Mouse (Mus musculus) forebrain, embryonic 10.5 days (tissue): ENCODE results near the gene Tmtc3. TPM values are rescaled to one million over a fixed set of nuclear protein-coding genes. Genes with fewer than 3 reads are reported as not detected.

ENCODE experiments used
- DNase-seq: peaks from one replicate; pipeline ENCODE4 v3.0.0-alpha.2; 2017; ENCODE audit warnings: low spot score; ENCODE audit errors: extremely low spot score
- H3K27ac ChIP-seq: fragments of 300-500 bp; sonication (generic); 2 replicates; pipeline ENCODE4 v1.5.1; 2016; ENCODE audit warnings: mild to moderate bottlenecking
- H3K27me3 ChIP-seq: fragments of 300-500 bp; sonication (generic); 2 replicates; pipeline ENCODE4 v1.6.1; 2016; ENCODE audit warnings: mild to moderate bottlenecking; ENCODE audit not compliant: poor library complexity, severe bottlenecking
- H3K36me3 ChIP-seq: fragments of 300-500 bp; sonication (generic); replicated peaks from 2 replicates; pipeline ENCODE4 v1.6.1; 2016; ENCODE audit warnings: mild to moderate bottlenecking, moderate library complexity
- H3K4me1 ChIP-seq: fragments of 300-500 bp; sonication (generic); 2 replicates; pipeline ENCODE4 v1.6.1; 2016
- H3K4me3 ChIP-seq: fragments of 300-500 bp; sonication (generic); 2 replicates; pipeline ENCODE4 v1.5.1; 2016; ENCODE audit warnings: mild to moderate bottlenecking, moderate library complexity
- H3K9me3 ChIP-seq: fragments of 300-500 bp; sonication (generic); 2 replicates; pipeline ENCODE4 v1.6.1; 2016; ENCODE audit warnings: mild to moderate bottlenecking, moderate library complexity
- WGBS: fragments of 180-500 bp; shearing (Covaris S2); methylation state at CpG from one replicate; pipeline ENCODE4 v1.1.7; 2016; 5-methylcytosine and 5-hydroxymethylcytosine counted together
- polyA plus RNA-seq: library from polyadenylated mRNA; unstranded; fragments of >200 nt; fragmentation: Nextera tagmentation; extraction: Ambion mirVana; gene quantifications from 2 replicates; pipeline ENCODE4 v1.2.1, GENCODE M21; 2016

The Tmtc3 gene
- 20.6 and 22.9 TPM in 2 replicates for polyA plus RNA-seq

DNA sequence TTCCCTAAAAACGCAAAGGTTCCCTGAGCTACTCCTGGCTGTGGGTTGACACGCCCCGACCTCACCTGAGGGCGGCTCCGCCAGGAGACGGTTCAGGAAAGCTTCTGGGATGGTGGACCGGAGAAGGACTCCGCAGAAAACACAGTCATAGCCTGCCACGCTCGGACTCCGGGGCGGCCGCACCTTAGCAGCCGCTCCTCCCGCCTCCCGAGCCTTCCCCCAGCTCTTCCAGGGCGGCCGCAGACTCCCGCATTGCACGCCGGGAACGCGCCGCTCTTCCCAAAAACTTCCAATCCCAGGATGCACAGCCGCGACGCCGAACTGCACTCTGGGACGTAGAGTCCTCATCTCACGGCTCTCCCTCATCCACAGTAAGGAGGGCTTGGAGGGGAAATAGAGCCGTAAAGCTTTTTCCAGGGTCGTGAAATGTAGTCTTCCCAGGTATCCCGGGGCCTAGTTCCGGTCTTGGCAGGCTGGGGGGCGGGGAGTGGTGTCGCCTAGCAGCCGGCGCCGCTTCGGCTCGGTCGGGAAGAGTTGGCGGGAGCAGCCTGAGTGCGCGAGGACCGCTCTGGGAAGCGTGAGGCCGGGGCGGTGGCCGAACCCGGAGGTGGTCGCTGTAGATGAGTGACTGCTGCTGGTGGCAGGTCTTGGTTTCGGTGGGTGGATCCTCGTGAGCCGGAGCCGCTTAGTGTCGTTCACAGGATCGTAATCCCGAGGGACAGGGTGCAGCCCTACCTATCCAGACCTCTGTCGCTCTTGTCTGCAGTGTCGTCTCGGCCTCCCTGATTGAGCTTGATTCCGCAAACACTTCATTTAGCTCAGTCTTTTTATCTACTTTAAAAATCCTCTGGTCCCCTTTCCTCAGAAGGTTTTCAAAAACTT, at the start of gene Tmtc3, which contains the start of gene Cep290:
TSS of gene Tmtc3 (minus strand) at position 254 of the 882 bp plus-strand sequence.
TSS of gene Cep290 (plus strand) at position 462 of the 882 bp plus-strand sequence.
- Histone ChIP-seq H3K27ac (peak within 1 kb of the TSS; percentile 90), H3K9me3 (no peaks in the 10 kb centered on the region), H3K27me3 (no peaks in the 10 kb centered on the region), H3K4me3 (peak within 1 kb of the TSS; percentile 78), H3K4me1 (peaks cover 20% of the 10 kb centered on the region), H3K36me3 (peaks cover 7% of the 10 kb centered on the region; the same call in 1 of the 2 replicates)
- DNase-seq = peak; percentile 93
- WGBS = under 1% methylated on average over 63 of the region's 63 CpGs

DNA sequence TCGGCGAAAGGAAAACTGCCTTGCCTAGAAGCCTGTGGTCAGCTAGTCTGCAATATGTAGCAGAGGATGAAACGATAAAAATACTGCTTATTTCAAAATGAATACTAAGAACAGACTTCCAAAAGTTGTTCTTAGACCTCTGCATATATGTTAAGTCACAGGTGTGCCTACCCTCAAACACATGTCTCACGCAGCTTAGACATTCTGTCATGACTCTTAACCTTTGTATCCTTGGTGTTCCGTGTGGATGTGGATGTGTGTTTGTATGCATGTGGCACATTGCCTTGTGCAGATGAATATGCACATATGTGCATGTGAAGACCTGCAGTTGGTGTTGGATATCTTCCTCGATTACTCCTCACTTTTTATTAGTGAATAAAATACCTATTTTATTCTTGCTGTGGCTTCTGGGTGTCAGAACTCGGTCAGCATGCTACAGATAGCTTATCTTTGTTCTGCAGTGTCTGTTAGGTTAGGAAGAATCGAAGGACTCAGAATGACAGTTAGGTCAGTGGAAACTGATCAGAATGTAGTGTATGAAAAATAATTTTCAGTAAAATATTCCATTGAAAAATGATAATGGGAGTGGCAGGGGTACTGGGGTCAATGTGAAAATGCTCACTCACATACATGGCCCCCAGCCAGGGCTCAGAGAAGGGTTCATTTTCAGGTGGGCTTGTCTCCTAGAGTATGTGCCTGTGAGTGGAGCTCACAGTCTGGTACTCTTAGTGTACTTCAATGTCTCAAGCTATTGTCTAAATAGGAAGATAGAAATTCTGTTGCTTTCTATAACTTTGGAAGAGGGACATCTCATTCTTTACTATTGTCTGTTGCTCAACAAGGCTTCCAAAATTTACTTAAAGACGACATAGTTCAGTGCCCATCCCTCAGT, 37.6 kb upstream of the Tmtc3 start:
- no peaks in the 10 kb centered on the region for H3K4me1 ChIP-seq
- no peak for DNase-seq
- 95% methylated on average over 9 of the region's 9 CpGs for WGBS
- no peak overlapping the region for H3K27ac ChIP-seq
- no peak overlapping the region for H3K4me3 ChIP-seq
- no peaks in the 10 kb centered on the region for H3K27me3 ChIP-seq
- H3K36me3 ChIP-seq = peaks cover 24% of the 10 kb centered on the region
- no peaks in the 10 kb centered on the region for H3K9me3 ChIP-seq

DNA sequence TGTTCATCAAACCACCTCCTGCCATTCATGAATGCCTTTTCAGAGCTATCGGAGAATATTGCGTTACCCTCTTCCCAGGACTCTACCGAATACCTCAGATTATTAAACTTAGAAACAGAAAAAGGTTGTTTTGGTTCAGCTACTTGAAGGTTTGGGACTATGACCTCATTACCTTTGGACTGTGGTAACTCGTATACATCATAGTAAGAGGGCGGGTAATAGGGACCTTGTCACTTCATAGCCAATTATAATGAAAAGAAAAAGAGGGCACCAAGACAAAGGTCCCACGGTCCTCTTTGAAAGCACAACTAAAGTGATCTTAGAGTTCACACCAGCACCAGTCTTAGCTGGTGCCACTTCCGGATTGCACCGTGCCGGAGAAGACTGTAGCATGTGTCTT, 35.2 kb upstream of the Tmtc3 start:
- 87% methylated on average over 9 of the region's 9 CpGs for WGBS
- no peaks in the 10 kb centered on the region for H3K27me3 ChIP-seq
- no peaks in the 10 kb centered on the region for H3K4me1 ChIP-seq
- no peak overlapping the region for H3K27ac ChIP-seq
- H3K36me3 ChIP-seq = peaks cover 41% of the 10 kb centered on the region
- H3K9me3 ChIP-seq = no peaks in the 10 kb centered on the region
- DNase-seq = no peak
- no peak overlapping the region for H3K4me3 ChIP-seq

DNA sequence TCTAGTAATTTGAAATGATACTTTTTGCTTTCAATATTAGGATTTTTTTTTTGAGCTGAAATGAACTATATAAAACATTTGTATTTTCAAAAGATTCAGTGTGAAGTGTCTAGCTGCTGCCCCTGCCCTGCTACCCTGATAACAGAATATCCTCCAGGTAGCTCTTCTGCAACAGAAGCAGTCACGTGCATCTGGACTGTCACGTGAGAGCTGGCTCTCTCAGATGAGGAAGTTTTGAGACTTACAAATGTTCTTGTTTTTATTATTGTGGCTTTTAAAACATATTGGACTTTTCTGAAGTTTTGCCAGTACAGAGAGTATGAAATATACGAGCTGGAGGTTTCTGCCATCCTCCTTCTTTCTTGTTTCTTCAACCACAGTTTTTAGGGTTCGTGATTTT, 34.5 kb upstream of the Tmtc3 start:
- Histone ChIP-seq H3K4me3 (no peak overlapping the region), H3K27me3 (no peaks in the 10 kb centered on the region), H3K36me3 (peaks cover 41% of the 10 kb centered on the region), H3K9me3 (no peaks in the 10 kb centered on the region), H3K4me1 (no peaks in the 10 kb centered on the region), H3K27ac (no peak overlapping the region)
- no peak for DNase-seq
- WGBS = 92% methylated on average over 4 of the region's 4 CpGs

DNA sequence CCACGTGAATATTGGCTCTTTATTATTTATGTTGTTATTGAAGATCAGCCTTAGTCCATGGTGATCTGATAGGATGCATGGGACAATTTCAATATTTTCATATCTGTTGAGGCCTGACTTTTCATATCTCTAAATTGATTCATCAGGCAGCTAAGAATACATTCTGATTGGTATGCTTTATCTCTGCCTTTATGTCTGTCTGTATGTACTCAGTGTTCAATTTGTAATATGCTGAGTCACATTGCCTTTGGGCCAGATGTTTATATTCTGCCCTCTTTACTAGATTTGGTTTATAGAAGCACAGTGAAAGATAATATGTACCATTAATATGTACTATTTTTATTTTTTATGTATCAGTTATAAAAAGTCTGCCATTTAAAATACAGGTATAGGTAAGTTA, 21.0 kb upstream of the Tmtc3 start:
- H3K4me3 ChIP-seq = no peak overlapping the region
- H3K9me3 ChIP-seq = no peaks in the 10 kb centered on the region
- WGBS = 83% methylated on average over 1 of the region's 1 CpGs
- H3K27me3 ChIP-seq = no peaks in the 10 kb centered on the region
- H3K27ac ChIP-seq = no peak overlapping the region
- DNase-seq = no peak
- H3K36me3 ChIP-seq = peaks cover 32% of the 10 kb centered on the region
- H3K4me1 ChIP-seq = no peaks in the 10 kb centered on the region

DNA sequence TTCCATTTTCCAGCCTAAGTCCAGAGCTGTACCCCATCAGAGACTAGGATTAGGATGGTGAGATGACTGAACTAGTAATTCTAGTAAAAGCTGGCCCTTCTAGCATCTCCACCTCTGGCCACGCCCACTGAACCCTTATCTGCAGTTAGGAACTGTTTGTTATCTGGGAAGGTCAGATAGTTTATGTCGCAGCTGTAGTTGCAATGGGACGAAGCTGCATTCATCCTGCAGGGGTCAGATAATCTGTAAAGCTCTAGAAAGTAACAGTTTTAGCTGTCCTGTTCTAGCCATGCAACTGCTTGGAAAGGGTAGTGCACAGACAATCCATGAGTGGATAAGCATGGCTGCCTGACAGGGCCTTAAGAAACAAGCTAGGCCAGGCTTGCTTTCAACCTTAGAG, 11.2 kb upstream of the Tmtc3 start:
- Histone ChIP-seq H3K27ac (no peak overlapping the region), H3K9me3 (no peaks in the 10 kb centered on the region), H3K4me1 (no peaks in the 10 kb centered on the region), H3K27me3 (no peaks in the 10 kb centered on the region), H3K36me3 (peaks cover 69% of the 10 kb centered on the region), H3K4me3 (no peak overlapping the region)
- WGBS = 84% methylated on average over 3 of the region's 3 CpGs
- DNase-seq = no peak

DNA sequence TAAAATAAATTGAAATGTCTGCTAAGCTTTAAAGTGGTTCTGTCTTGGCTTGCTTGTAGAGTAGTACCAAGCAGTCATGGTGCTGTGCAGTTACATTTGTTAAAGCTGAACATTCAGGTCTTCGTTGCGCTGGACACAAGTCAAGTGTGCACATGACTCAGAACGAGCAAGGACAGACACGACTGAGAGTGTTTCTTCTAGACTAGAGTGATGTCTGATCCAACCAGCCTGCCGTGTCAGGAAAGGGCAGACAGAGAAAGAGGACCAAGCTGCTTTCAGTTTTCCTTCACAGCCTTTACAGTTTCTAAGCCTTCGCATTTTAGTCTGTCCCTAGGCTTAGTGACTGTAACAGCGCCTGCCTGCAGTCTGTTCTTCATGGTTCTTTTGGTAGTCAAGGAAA, 4.8 kb upstream of the Tmtc3 start:
- peaks cover 31% of the 10 kb centered on the region for H3K36me3 ChIP-seq
- 93% methylated on average over 7 of the region's 7 CpGs for whole genome bisulfite sequencing
- H3K4me1 ChIP-seq = peaks cover 9% of the 10 kb centered on the region
- H3K27me3 ChIP-seq = no peaks in the 10 kb centered on the region
- no peaks in the 10 kb centered on the region for H3K9me3 ChIP-seq
- DNase-seq = no peak
- H3K4me3 ChIP-seq = no peak overlapping the region
- no peak overlapping the region for H3K27ac ChIP-seq

DNA sequence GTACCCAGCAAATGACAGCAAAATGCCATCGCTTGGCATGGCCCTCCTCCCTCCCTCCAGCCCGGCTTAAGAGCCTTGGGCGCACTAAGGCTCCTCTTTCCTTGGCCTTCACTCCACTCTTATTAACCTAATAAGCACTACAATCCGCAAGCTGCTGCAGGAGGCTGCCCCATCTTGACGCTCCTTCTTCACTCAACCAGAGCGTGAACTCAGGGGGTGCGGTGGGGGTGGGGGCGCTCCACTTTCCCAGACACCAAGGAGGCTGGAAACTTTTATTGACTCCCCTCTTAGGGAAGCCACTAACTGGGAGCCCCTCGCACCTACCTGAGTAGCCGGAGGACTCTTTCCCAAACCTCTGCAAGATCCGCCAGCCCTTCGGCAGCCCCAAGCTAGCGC, 451 bp downstream of the Tmtc3 start:
- Histone ChIP-seq H3K36me3 (peaks cover 7% of the 10 kb centered on the region; the same call in 1 of the 2 replicates), H3K27ac (peak overlapping the region; percentile 90), H3K27me3 (no peaks in the 10 kb centered on the region), H3K4me3 (peak overlapping the region; percentile 78), H3K4me1 (peaks cover 20% of the 10 kb centered on the region), H3K9me3 (no peaks in the 10 kb centered on the region)
- WGBS = 0% methylated on average over 13 of the region's 13 CpGs
- no peak for DNase-seq

DNA sequence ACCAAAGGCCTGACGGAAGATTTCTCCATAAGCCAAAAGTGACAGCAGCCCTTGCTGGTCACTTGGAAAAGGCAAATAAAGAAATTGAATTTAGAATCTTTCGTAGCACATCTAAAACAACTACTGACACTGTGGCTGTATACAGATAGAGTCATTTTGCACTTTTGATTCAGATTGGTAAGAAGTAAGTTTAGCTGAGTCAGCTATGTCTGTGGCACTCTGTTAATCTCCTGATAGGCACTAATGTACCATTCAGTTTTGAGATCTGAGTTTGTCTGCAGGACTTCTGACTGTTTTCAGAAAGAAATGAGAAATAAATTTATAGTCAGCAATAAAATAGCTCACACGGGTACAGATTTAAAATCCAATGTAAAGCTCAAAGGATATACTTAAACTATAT, 7.6 kb downstream of the Tmtc3 start:
- Histone ChIP-seq H3K36me3 (peaks cover 23% of the 10 kb centered on the region), H3K4me1 (no peaks in the 10 kb centered on the region), H3K9me3 (no peaks in the 10 kb centered on the region), H3K27ac (no peak overlapping the region), H3K27me3 (no peaks in the 10 kb centered on the region), H3K4me3 (no peak overlapping the region)
- WGBS = 94% methylated on average over 3 of the region's 3 CpGs
- no peak for DNase-seq

DNA sequence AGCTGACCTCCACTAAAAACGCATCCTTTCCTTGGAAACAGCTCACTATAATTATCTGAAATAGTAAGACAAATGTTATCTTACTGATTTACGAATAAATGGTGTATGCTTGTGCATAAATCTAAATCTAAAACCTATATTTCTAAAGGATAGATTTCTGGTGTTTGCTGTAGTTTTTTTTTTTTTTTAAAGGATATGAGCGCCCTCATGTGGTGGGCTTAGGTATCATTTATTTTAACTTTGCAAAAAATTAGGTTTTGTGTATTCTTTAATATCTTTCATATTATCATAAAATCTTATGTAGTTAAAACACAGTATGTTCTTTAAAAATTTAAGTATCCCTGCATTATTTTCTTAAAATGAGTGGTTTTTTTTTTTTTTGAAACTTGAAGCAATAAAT, 12.1 kb downstream of the Tmtc3 start:
- 57% methylated on average over 3 of the region's 3 CpGs for WGBS
- Histone ChIP-seq H3K4me1 (no peaks in the 10 kb centered on the region), H3K9me3 (no peaks in the 10 kb centered on the region), H3K27ac (no peak overlapping the region), H3K27me3 (no peaks in the 10 kb centered on the region), H3K36me3 (peaks cover 47% of the 10 kb centered on the region), H3K4me3 (no peak overlapping the region)
- DNase-seq = no peak

DNA sequence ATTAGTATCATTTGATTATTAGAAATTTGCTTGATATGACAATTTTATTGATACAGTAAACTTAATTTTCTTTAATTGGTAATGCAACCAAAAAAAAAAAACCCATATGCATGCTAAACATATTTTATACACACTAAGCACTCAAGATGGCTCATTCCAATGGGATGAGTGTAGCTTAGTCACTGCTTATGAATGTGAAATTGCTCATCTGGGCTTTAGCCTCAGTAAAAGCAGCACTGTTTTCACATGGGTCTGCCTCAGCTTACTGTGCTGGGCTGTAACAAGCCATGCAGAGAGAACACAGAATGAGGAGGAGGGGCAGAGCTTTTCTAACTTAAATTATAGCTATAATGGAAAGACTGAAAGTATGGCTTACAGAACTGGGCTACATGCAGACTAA, 26.6 kb downstream of the Tmtc3 start:
- H3K36me3 ChIP-seq = peaks cover 58% of the 10 kb centered on the region
- H3K27ac ChIP-seq = no peak overlapping the region
- no peak overlapping the region for H3K4me3 ChIP-seq
- no peak for DNase-seq
- no peaks in the 10 kb centered on the region for H3K27me3 ChIP-seq
- H3K9me3 ChIP-seq = no peaks in the 10 kb centered on the region
- H3K4me1 ChIP-seq = no peaks in the 10 kb centered on the region

DNA sequence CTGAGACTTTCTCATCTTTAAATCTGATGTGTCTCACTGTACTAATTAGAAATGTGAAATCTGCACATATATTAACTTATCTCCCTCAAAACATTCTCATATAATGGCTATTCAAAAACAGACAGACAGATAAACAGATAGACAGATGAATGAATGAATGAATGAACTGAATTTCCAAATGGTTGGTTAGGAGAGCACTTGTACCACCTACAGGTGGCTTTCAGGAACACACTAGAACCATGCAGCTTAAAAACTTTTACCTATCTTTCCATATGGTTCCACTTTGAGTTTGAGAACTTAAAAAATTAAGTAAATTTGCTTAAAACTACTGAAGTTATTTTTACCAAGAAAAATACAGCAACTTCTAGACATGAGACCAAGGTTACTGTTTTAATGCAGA, 37.8 kb downstream of the Tmtc3 start:
- H3K4me1 ChIP-seq = no peaks in the 10 kb centered on the region
- H3K9me3 ChIP-seq = no peaks in the 10 kb centered on the region
- no peak overlapping the region for H3K4me3 ChIP-seq
- no peak overlapping the region for H3K27ac ChIP-seq
- peaks cover 48% of the 10 kb centered on the region for H3K36me3 ChIP-seq
- DNase-seq = no peak
- no peaks in the 10 kb centered on the region for H3K27me3 ChIP-seq

DNA sequence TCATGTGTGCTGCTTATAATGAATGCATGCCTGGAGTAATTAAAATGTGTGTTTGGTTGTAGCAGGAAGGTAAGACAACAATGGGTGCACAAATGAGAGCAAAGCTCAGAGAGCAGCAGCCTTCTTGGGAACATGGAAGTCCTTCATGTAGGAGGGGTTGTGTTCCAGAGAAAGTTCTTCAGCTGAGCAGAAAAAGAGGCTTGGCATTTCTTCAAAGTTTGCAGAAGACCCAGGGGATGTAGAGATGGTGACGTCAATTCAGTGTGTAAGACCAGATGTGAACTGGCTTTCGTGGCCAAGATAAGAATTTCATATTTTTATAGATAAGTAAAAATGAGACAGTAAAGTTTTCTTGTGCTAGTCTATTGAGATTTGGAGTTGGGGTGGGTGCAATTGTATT, 59.6 kb downstream of the Tmtc3 start:
- Histone ChIP-seq H3K27me3 (no peaks in the 10 kb centered on the region), H3K27ac (no peak overlapping the region), H3K4me1 (no peaks in the 10 kb centered on the region), H3K36me3 (no peaks in the 10 kb centered on the region), H3K4me3 (no peak overlapping the region), H3K9me3 (no peaks in the 10 kb centered on the region)
- WGBS = 91% methylated on average over 2 of the region's 2 CpGs
- no peak for DNase-seq
